18 mouse cellular contexts compared by ENCODE assay signal in genomic region chr3:54421666-54422065, GRCm38 (mm10).
DNase-seq lines count a peak whose midpoint lies in the region; ATAC-seq lines count a peak whose summit lies in the region.
"Had no signal": no experiment of that assay in that cellular context is flagged by ENCODE, and none has a peak within 500 bp of the region (broad histone marks: within the 10 kb centered on the region; RNA-seq: fewer than 3 reads in every experiment).

No protein-coding gene starts in this region.

- 94% methylated on average over 2 of the region's 2 CpGs for WGBS in midbrain, embryonic 14.5 days

- H3K4me2 ChIP-seq in midbrain, embryonic 14.5 days (ENCODE audit: low read length) = no peak overlapping the region
- H3K4me2 ChIP-seq: embryonic facial prominence, embryonic 12.5 days; heart, embryonic 11.5 days; hindbrain, embryonic 15.5 days; midbrain, embryonic 12.5 days; neural tube, embryonic 15.5 days had no signal

- no peak overlapping the region for H3K4me3 ChIP-seq in midbrain, embryonic 14.5 days (replicated peaks; ENCODE audit: low read depth, low read length)
- H3K4me3 ChIP-seq: embryonic facial prominence, embryonic 12.5 days; hindbrain, embryonic 15.5 days; midbrain, embryonic 12.5 days; neural tube, embryonic 15.5 days had no signal

- no peaks in the 10 kb centered on the region for H3K36me3 ChIP-seq in midbrain, embryonic 14.5 days (ENCODE audit: control insufficient read depth, insufficient read depth, low read length)
- H3K36me3 ChIP-seq: embryonic facial prominence, embryonic 12.5 days; G1E; hindbrain, embryonic 15.5 days; midbrain, embryonic 12.5 days; neural tube, embryonic 15.5 days had no signal

- H3K4me1 ChIP-seq in midbrain, embryonic 14.5 days (ENCODE audit: control insufficient read depth, insufficient read depth, low read length) = peaks cover 6% of the 10 kb centered on the region; the same call in 1 of the 2 replicates
- H3K4me1 ChIP-seq: hindbrain, embryonic 15.5 days had no signal

- no peaks in the 10 kb centered on the region for H3K27me3 ChIP-seq in midbrain, embryonic 14.5 days (ENCODE audit: control insufficient read depth, insufficient read depth, low read length)
- H3K27me3 ChIP-seq: embryonic facial prominence, embryonic 12.5 days; hindbrain, embryonic 15.5 days; midbrain, embryonic 12.5 days; neural tube, embryonic 15.5 days had no signal

- H3K9me3 ChIP-seq in midbrain, embryonic 14.5 days (ENCODE audit: control insufficient read depth, low read length) = no peaks in the 10 kb centered on the region
- H3K9me3 ChIP-seq: embryonic facial prominence, embryonic 12.5 days; hindbrain, embryonic 15.5 days; midbrain, embryonic 12.5 days; neural tube, embryonic 15.5 days had no signal

- no peak for ATAC-seq in CD4-positive, CD25-positive, alpha-beta regulatory T cell, adult 4 months
- no peak for ATAC-seq in midbrain, embryonic 14.5 days (ENCODE audit: low FRiP score, low TSS enrichment)

- peak; percentile 38 for DNase-seq in CD4-positive, CD25-positive, alpha-beta regulatory T cell, adult 2 months (ENCODE audit: low read depth, low spot score)
- DNase-seq in kidney, postnatal 4 days = peak; percentile 7 to 10
- DNase-seq in kidney, postnatal 14 days = no peak
- DNase-seq in ES-CJ7 (ENCODE audit: low read depth, low spot score) (peak; percentile 40), MN1 (ENCODE audit: low spot score) (no peak)
- DNase-seq in naive thymus-derived CD4-positive, alpha-beta T cell, adult 2 months (ENCODE audit: low read depth) = peak; percentile 23
- DNase-seq in midbrain, embryonic 14.5 days = no peak
- DNase-seq: adrenal gland, postnatal 10 days; cerebellum, adult 18-20 months; gastrocnemius, postnatal 14 days; lung, adult 2 months had no signal

- no peak overlapping the region for H3K27ac ChIP-seq in midbrain, embryonic 14.5 days (replicated peaks; ENCODE audit: low read depth, low read length)
- H3K27ac ChIP-seq: hindbrain, embryonic 15.5 days; midbrain, embryonic 12.5 days; neural tube, embryonic 15.5 days had no signal

- H3K9ac ChIP-seq in midbrain, embryonic 14.5 days (replicated peaks; ENCODE audit: low read length) = no peak overlapping the region
- H3K9ac ChIP-seq: embryonic facial prominence, embryonic 12.5 days; hindbrain, embryonic 15.5 days; midbrain, embryonic 12.5 days; neural tube, embryonic 15.5 days had no signal

Comparison
In these comparisons a context has a peak if more than half of its experiments do, and no peak if none do; other contexts are left out.
1. DNase-seq: peak in CD4-positive, CD25-positive, alpha-beta regulatory T cell, adult 2 months (single experiment), kidney, postnatal 4 days (2 of 2), ES-CJ7 (single experiment) and naive thymus-derived CD4-positive, alpha-beta T cell, adult 2 months (single experiment); none in kidney, postnatal 14 days (single experiment), midbrain, embryonic 14.5 days (single experiment) and MN1 (single experiment).